Mouse (Mus musculus): Measurements from ENCODE around the gene Wdr60. TPM values are rescaled to one million over a fixed set of nuclear protein-coding genes. Genes with fewer than 3 reads are reported as not detected.

The Wdr60 gene
- 2.7 and 6.1 TPM in 2 replicates for polyA plus RNA-seq (2012; rRNA removed; ENCODE audit: low replicate concordance)

DNA sequence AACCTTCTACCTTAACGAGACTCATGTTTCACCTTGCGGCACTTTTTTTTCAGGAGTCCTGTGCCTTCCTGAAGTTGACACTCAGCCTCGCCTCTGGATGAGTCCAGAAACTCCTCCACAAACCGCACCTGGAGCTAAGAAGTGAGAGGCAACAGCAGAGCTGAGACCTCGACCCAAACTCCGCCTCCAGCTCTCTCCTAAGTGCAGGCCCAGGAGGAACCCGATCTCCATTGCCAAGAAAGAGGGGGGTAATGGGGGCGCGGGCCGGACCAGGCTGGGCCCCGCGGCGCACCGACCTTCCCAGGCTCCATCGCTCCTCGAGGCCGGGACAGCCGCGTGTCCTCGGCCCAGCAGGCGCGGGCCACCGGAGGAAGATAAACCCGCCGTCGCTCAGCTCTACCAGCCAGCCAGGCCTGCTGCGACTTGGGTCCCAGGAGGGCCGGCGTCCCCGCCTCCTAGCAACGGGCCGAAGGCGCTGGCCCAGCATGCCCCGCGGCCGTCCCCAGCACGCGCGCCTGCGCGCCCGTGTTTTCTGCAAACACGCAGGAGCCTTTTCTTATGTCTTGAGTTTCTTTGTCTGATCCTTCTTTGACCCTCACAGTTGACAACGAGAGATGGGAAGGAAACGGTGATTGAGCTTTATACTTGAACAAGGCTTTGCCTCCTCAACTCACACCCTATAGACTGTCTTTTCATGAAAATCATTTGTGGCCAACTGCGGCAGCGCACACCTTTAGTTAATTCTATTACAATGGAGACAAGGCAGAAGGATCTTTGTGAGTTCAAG, at the start of gene Wdr60:
Gene Wdr60, minus strand, starts transcription at position 468 of the 787 bp plus-strand sequence.

GRCm38 (mm10) chr12:116280653-116281364, 18.0 kb upstream of the Wdr60 start, which contains the start of gene Esyt2:
Gene Esyt2 (plus strand): TSS chr12:116281196.

DNA sequence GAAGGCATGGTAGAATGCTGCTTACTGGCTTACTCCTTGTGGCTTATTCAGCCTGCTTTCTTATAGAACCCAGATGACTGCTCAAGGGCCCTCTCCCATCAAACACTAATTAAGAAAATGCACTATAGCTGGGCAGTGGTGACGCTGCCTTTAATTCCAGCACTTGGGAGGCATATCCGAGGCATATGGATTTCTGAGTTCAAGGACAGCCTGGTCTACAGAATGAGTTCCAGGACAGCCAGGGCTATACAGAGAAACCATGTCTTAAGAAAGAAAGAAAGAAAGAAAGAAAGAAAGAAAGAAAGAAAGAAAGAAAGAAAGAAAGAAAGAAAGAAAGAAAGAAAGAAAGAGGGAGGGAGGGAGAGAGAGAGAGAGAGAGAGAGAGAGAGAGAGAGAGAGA, 12.3 kb upstream of the Wdr60 start, which contains the start of gene Gm11027:
Gene Gm11027, plus strand, starts transcription at position 301 of the 400 bp plus-strand sequence.

Other genes with a start within 250 kb of the Wdr60 start
- 4.1 and 8.9 TPM in 2 replicates for gene Zfp386, start 215.3 kb downstream of the Wdr60 start, polyA plus RNA-seq (2012; rRNA removed; ENCODE audit: low replicate concordance)
- gene Vipr2, start 185.3 kb downstream of the Wdr60 start, polyA plus RNA-seq (2012; rRNA removed; ENCODE audit: low replicate concordance) = 0.32 and 1.9 TPM in 2 replicates
- gene Gm11027, start 12.4 kb upstream of the Wdr60 start, polyA plus RNA-seq (2012; rRNA removed; ENCODE audit: low replicate concordance) = not detected in 2 replicates
- gene Esyt2, start 18.2 kb upstream of the Wdr60 start, polyA plus RNA-seq (2012; rRNA removed; ENCODE audit: low replicate concordance) = 11.1 and 12.1 TPM in 2 replicates
- 1.1 and 1.7 TPM in 2 replicates for gene Ncapg2, start 142.4 kb upstream of the Wdr60 start, polyA plus RNA-seq (2012; rRNA removed; ENCODE audit: low replicate concordance)
- gene Ptprn2, start 222.7 kb upstream of the Wdr60 start, polyA plus RNA-seq (2012; rRNA removed; ENCODE audit: low replicate concordance) = 0.23 and 0.27 TPM in 2 replicates